Mouse (Mus musculus): ENCODE results near the gene Csf2rb. TPM values are rescaled to one million over a fixed set of nuclear protein-coding genes. Genes with fewer than 3 reads are reported as not detected.

Csf2rb gene
- total RNA-seq, 2 experiments from 2014 or later = 2.2 to 3.1 TPM

Small RNAs within 50 kb of the gene (microRNA-seq; reads per million reads assigned to microRNA genes)
- gene Mir7676-1 = 0 reads per million in 2 experiments
- 0 reads per million in 2 experiments for gene Mir7676-2

Other genes starting within 250 kb of the Csf2rb start
- not detected for gene Cacng2, start 205.7 kb upstream of the Csf2rb start, total RNA-seq (2021)
- gene Ift27, start 151.6 kb upstream of the Csf2rb start, total RNA-seq (2021) = 10 to 100 TPM; 11.3 to 12.8 TPM
- under 1 TPM in 1 of 2 experiments, not detected in 1; 0.29 TPM for gene Pvalb, start 119.4 kb upstream of the Csf2rb start, total RNA-seq (2021)
- gene Ncf4, start 81.0 kb upstream of the Csf2rb start, total RNA-seq (2021) = 1 to 10 TPM; 2.5 to 2.9 TPM
- 1 to 10 TPM in 1 of 2 experiments, under 1 TPM in 1; 0.76 to 1.7 TPM for gene Csf2rb2, start 20.0 kb upstream of the Csf2rb start, total RNA-seq (2021)
- gene Tex33, start 70.2 kb downstream of the Csf2rb start, total RNA-seq (2021) = not detected
- gene Tst, start 80.2 kb downstream of the Csf2rb start, total RNA-seq (2021) = 10 to 100 TPM; 11.2 to 13.7 TPM
- gene Mpst, start 80.7 kb downstream of the Csf2rb start, total RNA-seq (2021) = 10 to 100 TPM; 28.1 to 31.0 TPM
- gene Kctd17, start 102.8 kb downstream of the Csf2rb start, total RNA-seq (2021) = 10 to 100 TPM; 53.9 to 54.3 TPM
- not detected for gene Tmprss6, start 142.9 kb downstream of the Csf2rb start, total RNA-seq (2021)
- under 1 TPM; 0.07 to 0.20 TPM for gene Il2rb, start 169.5 kb downstream of the Csf2rb start, total RNA-seq (2021)
- gene C1qtnf6, start 205.7 kb downstream of the Csf2rb start, total RNA-seq (2021) = 10 to 100 TPM; 83.9 to 98.0 TPM
- not detected for gene Sstr3, start 218.9 kb downstream of the Csf2rb start, total RNA-seq (2021)
- gene Rac2, start 247.0 kb downstream of the Csf2rb start, total RNA-seq (2021) = 10 to 100 TPM in 1 of 2 experiments, 1 to 10 TPM in 1; 3.9 to 18.7 TPM